Mouse (Mus musculus) adrenal gland, postnatal 25 days (tissue): Measurements from ENCODE around the gene Tnfrsf9. TPM values are rescaled to one million over a fixed set of nuclear protein-coding genes. Genes with fewer than 3 reads are reported as not detected.

Experiments
- total RNA-seq: library from RNA; stranded (reverse); gene quantifications from 2 replicates; pipeline ENCODE4 v1.2.3, GENCODE M21; 2021

Tnfrsf9 gene
- total RNA-seq, 1 experiment from 2014 or later: 0.15 TPM

Other genes starting within 250 kb of the Tnfrsf9 start
- 23.4 and 32.5 TPM in 2 replicates for gene Errfi1, start 60.6 kb upstream of the Tnfrsf9 start, total RNA-seq
- gene Park7, start 125 bp upstream of the Tnfrsf9 start, total RNA-seq: 284 and 290 TPM in 2 replicates
- gene Uts2, start 82.5 kb downstream of the Tnfrsf9 start, total RNA-seq: not detected in 2 replicates
- 29.7 and 55.5 TPM in 2 replicates for gene Per3, start 130.1 kb downstream of the Tnfrsf9 start, total RNA-seq
- gene Vamp3, start 143.4 kb downstream of the Tnfrsf9 start, total RNA-seq: 82.5 and 88.5 TPM in 2 replicates
- not detected in 2 replicates for gene Gm13090, start 175.0 kb downstream of the Tnfrsf9 start, total RNA-seq